Mouse (Mus musculus) left cerebral cortex, postnatal 14 days (tissue): Measurements from ENCODE around the gene Rnf167. TPM values are rescaled to one million over a fixed set of nuclear protein-coding genes. Genes with fewer than 3 reads are reported as not detected.

Source experiments
- DNase-seq, 2 experiments: peaks; one replicate each; pipeline ENCODE4 v3.0.0; 2021 to 2022; ENCODE audit warnings: low spot score in 2 of 2, mixed read lengths in 1 of 2
- intact Hi-C: fragments of 180-260 bp; cut with DNase I; formaldehyde crosslinking; loops from one replicate; pipeline ENCODE4 v1.15.1; 2025
- total RNA-seq, 2 experiments: library from RNA; stranded (reverse); gene quantifications; 2 replicates each; pipeline ENCODE4 v1.2.3; 2021

The Rnf167 gene
- total RNA-seq, 2 experiments from 2014 or later = 67.3 to 69.1 TPM

DNA sequence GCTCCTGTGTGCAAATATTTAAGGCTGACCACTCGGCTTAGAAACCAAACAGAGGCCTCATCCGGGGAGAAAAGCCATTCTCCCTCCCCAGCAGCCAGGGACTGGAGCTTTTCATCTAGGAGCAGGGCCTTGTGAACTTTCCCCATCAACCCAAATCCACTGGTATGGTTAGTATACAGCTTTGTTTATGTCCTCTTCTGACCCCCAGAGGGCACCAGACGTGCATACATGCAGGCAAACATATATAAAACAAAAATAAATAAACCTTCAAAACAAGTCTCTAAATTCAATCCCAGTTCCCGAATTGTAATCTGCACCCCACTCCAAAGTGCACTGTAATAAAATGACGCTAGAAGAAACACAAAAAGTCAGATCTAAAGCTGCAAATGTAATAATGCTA, 17.5 kb upstream of the Rnf167 start:
- intact Hi-C loops = no loop called here
- no peak for DNase-seq

DNA sequence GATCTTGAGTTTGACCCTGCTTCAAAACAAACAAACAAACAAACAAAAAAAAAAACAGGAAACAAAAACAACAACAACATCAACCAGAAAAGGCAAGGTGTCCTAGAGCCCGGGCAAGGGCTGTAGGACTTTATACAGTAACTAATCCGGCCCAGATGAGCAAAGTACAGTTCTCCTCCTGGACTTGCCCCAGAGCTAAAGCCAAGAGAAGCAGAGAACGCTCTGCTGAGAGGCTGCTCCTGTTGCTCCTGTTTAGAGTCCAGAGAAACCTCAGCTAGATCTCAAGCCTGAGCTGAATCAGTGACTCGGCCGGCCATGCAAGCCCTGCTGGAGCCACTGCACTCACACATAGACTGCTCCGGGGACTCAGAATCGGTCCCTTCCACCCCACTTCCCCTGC, 16.9 kb upstream of the Rnf167 start:
- no peak for DNase-seq
- intact Hi-C loops = loop anchor here (5.0 kb wide), 1 partner anchor 127 kb away; no protein-coding TSS in a partner anchor

DNA sequence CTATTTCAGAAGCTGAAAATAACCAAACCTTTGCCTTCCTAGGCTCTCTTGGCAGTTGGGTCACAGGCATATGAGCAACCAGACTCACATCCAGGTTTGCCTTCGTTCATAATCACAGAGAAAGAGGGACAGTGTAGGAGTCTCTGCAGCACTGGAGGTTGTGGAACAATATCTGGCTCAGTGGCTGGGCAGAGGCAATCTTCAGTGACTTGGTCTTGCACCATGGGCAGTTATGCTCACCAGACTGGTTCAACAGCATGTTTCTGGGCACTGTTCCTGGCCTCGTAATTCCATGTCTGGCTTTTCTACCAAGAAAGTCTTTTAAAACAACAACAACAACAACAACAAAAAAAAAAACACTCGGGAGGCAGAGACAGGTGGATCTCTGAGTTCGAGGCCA, 11.4 kb upstream of the Rnf167 start:
- intact Hi-C loops = no loop called here
- DNase-seq = no peak

DNA sequence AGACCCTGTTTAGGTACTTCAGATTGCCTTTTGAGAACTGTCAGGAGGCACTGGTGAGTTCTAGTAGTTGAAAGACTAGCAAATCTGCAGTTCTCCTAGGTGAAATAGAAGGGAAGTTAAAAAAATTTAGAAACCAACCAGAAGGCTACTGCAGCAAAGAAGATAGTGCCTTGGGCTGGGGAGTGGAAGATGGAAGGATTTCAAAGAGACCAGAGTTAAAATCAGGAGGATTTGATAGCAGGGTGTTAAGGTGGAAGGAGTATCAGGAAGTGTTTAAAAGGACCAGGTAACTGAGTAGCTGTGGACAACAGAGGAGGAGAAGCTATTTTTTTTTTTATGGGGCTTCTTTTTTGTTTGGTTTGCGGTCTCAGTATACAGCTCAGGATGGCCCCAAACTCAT, 9.3 kb upstream of the Rnf167 start:
- intact Hi-C loops = no loop called here

DNA sequence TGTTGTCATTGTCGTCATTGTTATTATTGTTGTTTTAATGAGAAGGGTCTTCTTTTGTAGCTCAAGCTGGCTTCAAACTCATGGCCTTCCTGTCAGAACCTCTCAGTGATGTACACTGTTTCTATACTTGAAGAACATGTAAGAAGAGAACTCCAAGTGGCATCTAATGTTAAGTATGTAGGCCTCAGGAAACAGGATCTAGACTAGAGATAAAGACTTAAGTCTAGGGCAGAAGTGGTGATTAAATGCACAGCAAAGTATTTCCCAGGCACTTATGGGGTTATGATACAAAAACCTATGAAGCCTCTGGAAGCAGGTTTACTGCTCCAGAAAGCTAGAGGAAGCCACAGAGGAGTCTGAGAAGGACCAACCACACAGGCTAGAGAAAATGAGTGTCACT, 8.7 kb upstream of the Rnf167 start:
- DNase-seq = no peak
- intact Hi-C loops = no loop called here

More for the DNA sequence above, 9.3 kb upstream of the Rnf167 start:
- no peak for DNase-seq

DNA sequence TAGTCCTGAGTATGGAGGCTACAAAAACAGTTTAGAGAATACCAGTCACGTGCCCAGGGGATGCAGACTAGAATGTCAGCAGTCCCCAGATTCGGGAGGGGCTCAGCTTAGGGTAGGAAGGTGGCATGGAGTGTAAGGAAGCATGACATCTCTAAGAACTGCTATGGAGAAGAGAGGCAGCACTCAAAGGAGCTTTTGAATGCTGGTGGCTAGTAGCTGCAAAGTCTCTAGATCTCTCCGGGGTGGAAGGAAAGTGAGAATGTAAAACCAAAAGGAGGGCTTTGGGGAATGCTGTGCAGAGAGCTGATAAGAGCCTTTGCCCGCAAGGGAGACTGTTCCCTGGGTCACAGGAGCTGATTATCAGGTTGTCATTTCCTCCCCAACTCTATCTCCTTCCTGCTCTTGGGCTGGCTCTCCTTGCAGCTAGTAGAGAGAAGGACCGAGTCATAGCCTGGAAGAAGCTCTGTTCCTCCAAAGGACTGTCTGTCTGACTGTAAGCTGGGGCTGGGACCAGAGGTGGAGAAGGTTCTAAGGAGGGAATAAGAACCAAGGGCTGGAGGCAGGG, 8.2 kb upstream of the Rnf167 start, which contains the start of gene Gp1ba:
Gene Gp1ba, plus strand, starts transcription at position 409 of the 565 bp plus-strand sequence.
- intact Hi-C loops = no loop called here
- DNase-seq = no peak

DNA sequence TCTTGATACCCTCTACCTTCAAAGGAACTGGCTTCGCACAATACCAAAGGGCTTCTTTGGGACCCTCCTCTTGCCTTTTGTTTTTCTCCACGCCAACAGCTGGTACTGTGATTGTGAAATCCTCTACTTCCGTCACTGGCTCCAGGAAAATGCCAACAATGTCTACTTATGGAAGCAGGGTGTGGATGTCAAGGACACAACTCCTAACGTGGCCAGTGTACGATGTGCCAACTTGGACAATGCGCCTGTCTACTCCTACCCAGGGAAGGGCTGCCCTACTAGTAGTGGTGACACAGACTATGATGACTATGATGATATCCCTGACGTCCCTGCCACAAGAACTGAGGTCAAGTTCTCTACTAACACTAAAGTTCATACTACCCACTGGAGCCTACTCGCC, 7.1 kb upstream of the Rnf167 start:
- intact Hi-C loops = loop anchor here (10.0 kb wide), 1 partner anchor 205 kb away; the partner anchor contains the start of gene Arrb2
- no peak for DNase-seq

DNA sequence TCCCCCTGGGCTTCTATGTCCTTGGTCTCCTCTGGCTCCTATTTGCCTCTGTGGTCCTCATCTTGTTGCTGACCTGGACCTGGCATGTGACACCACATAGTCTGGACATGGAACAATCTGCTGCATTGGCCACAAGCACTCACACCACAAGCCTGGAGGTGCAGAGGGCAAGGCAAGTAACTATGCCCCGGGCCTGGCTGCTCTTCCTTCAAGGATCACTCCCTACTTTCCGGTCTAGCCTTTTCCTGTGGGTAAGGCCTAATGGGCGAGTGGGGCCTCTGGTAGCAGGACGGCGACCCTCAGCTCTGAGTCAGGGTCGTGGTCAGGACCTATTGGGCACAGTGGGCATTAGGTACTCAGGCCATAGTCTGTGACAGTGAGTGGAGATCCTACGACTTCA, 5.8 kb upstream of the Rnf167 start:
- no peak for DNase-seq
- intact Hi-C loops = loop anchor here (10.0 kb wide), 1 partner anchor 206 kb away; the partner anchor contains the start of gene Arrb2

DNA sequence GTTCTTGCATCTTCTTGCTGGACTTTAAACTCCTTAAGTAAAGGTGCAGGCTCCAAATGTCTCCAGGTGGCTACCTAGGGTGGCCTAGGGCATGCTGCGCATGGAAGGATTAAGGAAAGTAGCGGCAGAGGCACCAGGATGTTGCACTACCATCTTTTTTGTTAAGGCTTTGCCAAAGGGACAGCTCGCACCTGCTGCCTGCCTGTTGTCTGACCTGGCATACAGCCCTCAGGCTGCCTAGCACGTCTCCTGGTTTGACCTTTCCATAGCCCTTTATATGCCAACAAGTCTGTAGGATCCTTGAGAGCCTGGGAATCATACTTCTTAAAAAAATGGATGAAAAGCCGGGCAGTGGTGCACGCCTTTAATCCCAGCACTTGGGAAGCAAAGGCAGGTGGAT, 4.0 kb upstream of the Rnf167 start:
- intact Hi-C loops = loop anchor here (10.0 kb wide), 1 partner anchor 208 kb away; the partner anchor contains the start of gene Arrb2
- no peak for DNase-seq

DNA sequence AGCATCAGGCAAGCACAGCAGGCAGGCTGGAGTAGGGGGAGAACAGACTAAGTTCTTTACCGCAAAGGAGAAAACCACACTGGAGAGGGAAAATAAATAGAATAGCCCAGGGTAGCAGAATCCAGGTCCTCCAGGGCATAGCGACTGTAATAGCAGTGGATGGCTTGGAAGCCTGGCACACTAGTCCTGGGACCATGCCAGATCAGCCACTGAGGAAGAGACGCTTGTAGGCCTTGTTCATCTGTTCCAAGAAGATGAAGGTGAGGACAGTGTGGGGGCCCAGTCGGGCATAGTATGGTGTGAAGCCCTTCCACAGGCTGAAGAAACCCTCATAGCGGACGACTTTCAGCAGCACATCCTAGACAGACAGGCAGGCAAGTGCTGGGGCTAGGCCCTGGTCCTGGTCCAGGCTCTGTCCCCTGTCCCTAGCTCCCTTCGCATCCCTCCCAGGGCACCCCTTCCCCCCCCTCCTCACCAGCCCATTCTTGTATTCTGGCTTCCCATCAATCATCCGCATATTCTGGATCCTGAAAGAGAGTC, 2.4 kb upstream of the Rnf167 start:
- no peak for DNase-seq
- intact Hi-C loops = loop anchor here (10.0 kb wide), 1 partner anchor 210 kb away; the partner anchor contains the start of gene Arrb2

DNA sequence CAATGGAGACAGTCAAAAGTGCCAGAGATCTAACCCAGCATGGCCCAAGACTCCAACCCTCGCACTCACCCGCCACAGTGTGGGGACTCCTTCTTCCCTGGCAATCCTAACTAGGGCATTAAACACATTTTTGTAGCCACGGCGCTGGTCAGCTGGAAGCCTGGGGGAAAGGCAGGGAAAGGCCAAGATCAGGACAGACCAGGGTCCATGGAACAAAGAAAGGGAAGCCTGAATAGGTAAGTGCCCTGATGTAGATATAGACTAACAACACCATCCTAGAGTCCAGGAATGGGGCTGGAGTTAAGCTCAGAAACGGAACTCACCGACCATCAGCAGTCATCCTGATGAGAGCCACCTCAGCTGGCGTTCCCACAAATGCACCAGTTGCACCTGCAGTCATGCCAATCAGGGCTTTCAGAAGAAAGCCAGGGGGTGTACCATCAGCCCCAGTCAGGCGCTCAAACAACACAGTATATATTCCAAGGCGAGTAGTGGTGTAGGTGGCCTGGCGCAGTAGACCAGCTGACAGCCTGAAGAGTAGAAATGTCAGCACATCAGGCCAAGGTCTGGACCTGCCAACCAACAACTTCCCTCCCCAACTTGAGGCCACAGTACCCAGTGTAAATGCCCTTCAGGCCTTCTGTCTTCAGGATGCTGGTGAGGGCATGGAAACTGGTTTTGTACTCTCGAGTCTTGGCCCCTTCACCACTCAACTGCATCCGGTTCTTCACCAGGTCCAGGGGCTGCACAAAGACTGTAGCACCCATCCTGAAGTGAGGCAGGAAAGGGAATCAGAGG, 1.4 kb upstream of the Rnf167 start:
- intact Hi-C loops = loop anchor here (10.0 kb wide), 1 partner anchor 211 kb away; the partner anchor contains the start of gene Arrb2
- no peak for DNase-seq

DNA sequence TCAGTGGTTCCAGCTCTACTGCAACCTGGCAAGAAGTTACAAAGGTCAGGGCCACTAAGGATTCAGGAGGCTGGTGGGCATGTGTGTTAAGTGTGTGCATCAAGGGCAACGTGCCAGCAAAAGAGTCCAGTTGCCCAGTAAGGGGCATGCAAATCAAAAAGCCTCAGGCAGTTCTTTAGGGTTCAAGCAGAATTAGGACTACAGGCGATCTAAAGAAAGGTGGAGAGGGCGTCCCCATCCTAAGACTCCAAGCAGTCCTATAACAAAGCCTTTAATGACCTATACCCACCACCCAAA, 828 bp upstream of the Rnf167 start:
- intact Hi-C loops = loop anchor here (10.0 kb wide), 1 partner anchor 211 kb away; the partner anchor contains the start of gene Arrb2
- DNase-seq = no peak

DNA sequence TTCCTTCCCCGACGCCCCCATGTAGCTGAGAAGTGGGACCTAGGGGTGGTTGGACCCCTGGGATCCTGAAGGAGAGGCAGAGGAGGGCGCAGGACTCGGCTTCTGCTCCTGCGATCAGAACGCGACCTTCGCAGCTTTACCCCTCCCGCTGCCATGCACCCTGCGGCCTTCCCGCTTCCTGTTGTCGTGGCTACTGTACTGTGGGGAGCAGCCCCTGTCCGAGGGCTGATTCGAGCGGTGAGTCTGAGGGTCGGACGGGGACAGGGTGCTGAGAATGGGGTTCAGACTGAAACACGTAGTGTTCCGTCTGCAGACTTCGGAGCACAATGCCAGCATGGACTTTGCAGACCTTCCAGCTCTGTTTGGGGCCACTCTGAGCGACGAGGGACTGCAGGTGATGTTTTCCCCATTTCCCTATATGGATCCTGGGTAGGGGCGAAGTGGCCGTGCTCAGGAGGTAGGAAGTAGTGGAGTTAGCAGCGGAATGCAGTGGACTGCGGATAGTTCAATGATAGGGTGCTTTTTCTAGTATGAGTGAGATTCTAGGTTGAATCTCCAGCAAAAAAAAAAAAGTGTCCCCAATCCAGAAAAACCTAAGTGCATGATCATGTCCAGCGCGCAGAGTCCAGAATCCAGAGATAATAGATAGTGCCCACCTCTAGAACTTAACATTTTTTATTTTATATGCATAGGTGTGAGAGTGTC, 833 bp downstream of the Rnf167 start:
- DNase-seq = no peak
- intact Hi-C loops = loop anchor here (10.0 kb wide), 1 partner anchor 213 kb away; the partner anchor contains the start of gene Arrb2

DNA sequence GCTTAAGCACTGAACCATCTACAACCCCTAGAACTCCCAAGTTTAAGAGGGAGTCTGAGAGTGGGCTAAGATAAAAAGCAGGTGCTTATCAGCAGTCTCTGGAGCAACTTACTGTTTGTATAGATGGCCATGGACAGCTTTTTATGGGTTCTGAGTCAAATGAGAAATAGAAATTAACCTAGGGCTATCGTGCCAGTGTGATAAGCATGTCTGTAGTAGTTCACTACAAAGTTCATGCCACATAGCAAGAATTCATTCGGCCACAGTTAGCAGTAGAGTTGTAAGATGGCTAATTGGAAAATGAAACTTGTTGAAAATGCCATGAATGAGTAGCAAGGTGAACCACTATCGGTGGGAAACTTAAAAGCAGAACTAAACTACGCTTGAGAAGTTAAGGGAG, 1.5 kb downstream of the Rnf167 start:
- intact Hi-C loops = loop anchor here (10.0 kb wide), 1 partner anchor 214 kb away; the partner anchor contains the start of gene Arrb2
- no peak for DNase-seq

DNA sequence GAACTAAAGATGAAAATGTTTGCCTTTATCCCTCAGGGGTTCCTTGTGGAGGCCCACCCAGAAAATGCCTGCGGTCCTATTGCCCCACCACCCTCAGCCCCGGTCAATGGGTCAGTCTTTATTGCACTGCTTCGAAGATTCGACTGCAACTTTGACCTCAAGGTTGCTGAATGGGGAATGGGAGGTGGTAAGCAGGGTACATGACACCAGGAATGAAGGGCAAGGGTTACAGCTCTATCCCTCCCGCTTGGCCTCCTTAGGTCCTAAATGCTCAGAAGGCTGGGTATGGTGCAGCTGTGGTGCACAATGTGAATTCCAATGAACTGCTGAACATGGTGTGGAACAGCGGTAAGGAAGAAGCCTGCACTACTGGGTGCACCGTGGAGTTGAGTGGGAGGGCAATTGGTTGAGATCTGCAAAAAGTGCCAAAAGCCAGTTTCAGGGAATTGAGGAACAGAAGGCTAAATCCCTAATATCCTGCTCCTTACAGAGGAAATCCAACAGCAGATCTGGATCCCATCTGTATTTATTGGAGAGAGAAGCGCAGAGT, 2.2 kb downstream of the Rnf167 start:
- DNase-seq = no peak
- intact Hi-C loops = loop anchor here (10.0 kb wide), 1 partner anchor 214 kb away; the partner anchor contains the start of gene Arrb2

DNA sequence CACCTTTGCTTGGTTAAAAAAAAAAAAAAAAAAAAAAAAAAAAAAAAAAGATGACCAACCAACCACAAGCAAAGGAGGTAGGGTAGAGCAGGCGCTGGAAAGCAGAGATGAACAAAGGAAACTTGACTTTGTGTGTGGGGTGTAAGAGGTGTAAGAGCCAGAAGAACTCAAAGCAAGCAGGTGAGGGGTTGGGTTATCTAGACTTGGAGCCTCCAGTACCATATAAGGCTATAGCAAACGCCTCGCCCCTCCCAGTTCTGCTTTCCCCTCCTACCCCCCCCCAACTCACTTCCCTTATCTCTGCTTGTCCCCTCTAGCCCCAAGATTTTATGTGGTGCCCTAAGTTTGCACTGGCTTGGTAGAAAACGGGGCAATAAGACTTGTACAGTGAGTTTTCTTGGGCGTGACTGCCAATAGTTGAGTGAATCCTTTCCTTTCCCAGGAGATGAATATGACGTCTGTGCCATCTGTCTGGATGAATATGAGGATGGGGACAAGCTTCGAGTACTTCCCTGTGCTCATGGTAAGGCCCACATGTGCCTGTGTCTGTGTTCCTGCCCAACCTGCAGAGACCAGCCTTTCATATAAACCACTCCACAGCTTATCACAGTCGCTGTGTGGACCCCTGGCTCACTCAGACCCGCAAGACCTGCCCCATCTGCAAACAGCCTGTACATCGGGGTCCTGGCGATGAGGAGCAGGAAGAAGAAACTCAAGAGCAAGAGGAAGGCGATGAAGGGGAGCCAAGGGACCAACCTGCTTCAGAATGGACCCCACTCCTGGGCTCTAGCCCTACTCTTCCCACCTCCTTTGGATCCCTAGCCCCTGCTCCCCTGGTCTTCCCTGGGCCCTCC, 3.5 kb downstream of the Rnf167 start:
- intact Hi-C loops = no loop called here
- no peak for DNase-seq

DNA sequence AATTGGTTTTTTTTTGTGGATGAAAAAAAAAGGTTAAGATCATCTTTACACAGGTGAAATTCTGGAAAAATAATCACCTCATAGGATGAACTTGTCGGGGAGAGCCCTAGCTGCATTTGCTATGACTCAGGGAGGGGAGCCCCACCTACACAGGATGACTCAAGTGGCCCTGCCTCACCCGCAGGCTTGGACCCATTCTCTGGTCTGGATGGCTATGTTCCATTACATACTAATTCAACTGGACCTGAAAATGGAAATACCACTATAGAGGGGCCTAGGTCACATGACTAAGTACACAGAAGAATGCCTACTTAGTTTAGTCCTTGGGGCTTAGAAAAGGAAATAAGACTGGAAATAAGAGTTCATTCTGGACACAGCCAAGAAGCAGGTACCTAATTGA, 4.4 kb downstream of the Rnf167 start:
- intact Hi-C loops = no loop called here
- no peak for DNase-seq

DNA sequence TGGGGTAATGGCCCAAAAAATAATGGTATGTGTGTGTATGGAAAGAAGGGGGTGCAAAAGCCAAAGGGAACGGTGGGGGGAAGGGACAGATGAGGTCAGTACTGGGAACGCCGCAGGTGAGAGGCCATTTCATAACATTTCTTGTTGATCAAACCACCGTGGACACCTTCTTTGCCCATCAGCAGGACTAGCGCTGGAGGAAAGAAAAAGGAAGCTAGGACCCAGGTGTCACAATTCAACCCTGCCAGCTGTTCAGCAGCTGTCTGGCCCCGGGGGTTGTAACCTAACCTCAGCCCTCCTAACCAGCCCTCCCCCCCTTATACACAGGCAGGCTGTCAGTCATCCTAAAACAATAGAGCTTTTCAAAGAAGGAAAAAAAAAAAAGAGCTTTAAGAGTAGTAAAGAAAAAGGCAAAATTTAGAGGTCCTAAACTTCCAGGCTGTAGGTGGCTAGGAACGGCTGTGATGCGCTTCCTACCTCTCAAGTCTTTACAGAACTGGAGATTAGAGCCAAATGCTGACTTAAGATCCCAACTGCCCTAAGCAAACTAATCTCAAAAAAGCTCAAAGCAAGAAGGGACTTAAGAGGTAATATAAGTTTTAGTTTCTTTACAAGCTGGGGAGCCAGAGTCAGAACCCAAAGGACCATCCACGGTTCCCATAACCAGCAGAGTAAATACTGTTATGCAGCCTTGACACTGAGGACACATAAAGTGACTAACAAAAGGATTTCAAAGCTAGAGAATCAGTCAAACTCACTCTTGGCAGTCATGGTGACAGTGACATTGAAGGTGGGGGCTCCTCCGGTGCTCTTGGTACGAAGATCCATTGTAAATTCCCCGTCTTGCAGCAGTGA, 5.2 kb downstream of the Rnf167 start:
- DNase-seq = no peak
- intact Hi-C loops = no loop called here
